ENCODE assay signal across 15 mouse cellular contexts in the genomic region with DNA sequence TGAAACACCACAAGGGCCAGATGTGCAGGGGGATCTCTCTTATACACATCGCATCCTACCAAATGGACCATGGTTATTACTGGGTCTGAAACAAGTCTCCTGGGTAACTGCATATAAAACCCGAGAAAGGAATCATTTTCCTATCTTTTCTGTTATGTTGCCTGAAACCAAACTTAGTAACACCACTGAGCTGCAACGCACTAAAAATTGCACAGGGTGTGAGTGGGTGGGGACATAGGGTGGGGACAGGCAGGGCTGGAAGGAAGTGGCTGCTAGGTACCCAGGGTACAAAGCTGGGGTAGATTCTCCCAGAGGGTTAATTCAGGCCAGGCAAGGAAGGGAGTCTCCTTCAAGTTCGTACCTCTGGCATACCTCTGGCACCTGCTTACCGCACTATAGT. TPM values are rescaled to one million over a fixed set of nuclear protein-coding genes. Genes with fewer than 3 reads are reported as not detected.
DNase-seq lines count a peak whose midpoint lies in the region; ATAC-seq and TF ChIP-seq lines count a peak whose summit lies in the region.
"Had no signal": no experiment of that assay in that cellular context is flagged by ENCODE, and none has a peak within 500 bp of the region (broad histone marks: within the 10 kb centered on the region; RNA-seq: fewer than 3 reads in every experiment).

No protein-coding gene starts in this region.

- H3K27me3 ChIP-seq in kidney, embryonic 15.5 days: no peaks in the 10 kb centered on the region
- no peaks in the 10 kb centered on the region for H3K27me3 ChIP-seq in liver, embryonic 14.5 days (ENCODE audit: control insufficient read depth, insufficient read depth, low read length)
- H3K27me3 ChIP-seq: hindbrain, embryonic 13.5 days; midbrain, embryonic 13.5 days had no signal

- H3K9me3 ChIP-seq in kidney, embryonic 15.5 days (replicated peaks): no peaks in the 10 kb centered on the region
- H3K9me3 ChIP-seq in liver, embryonic 14.5 days (ENCODE audit: control insufficient read depth, low read length): no peaks in the 10 kb centered on the region
- H3K9me3 ChIP-seq: hindbrain, embryonic 13.5 days; midbrain, embryonic 13.5 days had no signal

- peaks cover 50% of the 10 kb centered on the region for H3K36me3 ChIP-seq in kidney, embryonic 15.5 days
- H3K36me3 ChIP-seq in liver, embryonic 14.5 days (replicated peaks; ENCODE audit: control insufficient read depth, insufficient read depth, low read depth): peaks cover 41% of the 10 kb centered on the region
- H3K36me3 ChIP-seq: hindbrain, embryonic 13.5 days; midbrain, embryonic 13.5 days had no signal

- H3K4me3 ChIP-seq in kidney, embryonic 15.5 days (replicated peaks): no peak overlapping the region
- H3K4me3 ChIP-seq in liver, embryonic 14.5 days (ENCODE audit: insufficient read depth in 1 of 2, low read depth in 2 of 2, low read length in 2 of 2): no peak overlapping the region
- H3K4me3 ChIP-seq: hindbrain, embryonic 13.5 days; midbrain, embryonic 13.5 days had no signal

- DNase-seq in kidney, postnatal 10 days: no peak
- DNase-seq in spleen, postnatal 36 days (ENCODE audit: low spot score in 2 of 2): peak; percentile 43 to 54
- DNase-seq in spleen, postnatal 4 days (ENCODE audit: low spot score in 2 of 2): no peak
- DNase-seq in liver, embryonic 14.5 days (ENCODE audit: low read depth in 3 of 3, low spot score in 3 of 3): no peak
- peak; percentile 73 for DNase-seq in telencephalon, adult 2 months (ENCODE audit: low read depth, low spot score)
- no peak for DNase-seq in layer of hippocampus, postnatal 14 days (ENCODE audit: low spot score in 2 of 2)
- DNase-seq in natural killer cell, adult 2 months (ENCODE audit: low spot score in 2 of 2): no peak
- DNase-seq: gastrocnemius, postnatal 14 days; kidney, adult 8-10 months; layer of hippocampus, postnatal 36 days had no signal

- no peak overlapping the region for H3K9ac ChIP-seq in kidney, embryonic 15.5 days
- H3K9ac ChIP-seq in liver, embryonic 14.5 days (replicated peaks): 0 out of 2 replicates have a peak overlapping the region, but pooled peaks have one; percentile 9
- H3K9ac ChIP-seq: hindbrain, embryonic 13.5 days; midbrain, embryonic 13.5 days had no signal

- H3K27ac ChIP-seq in kidney, embryonic 15.5 days: peak overlapping the region; percentile 58
- H3K27ac ChIP-seq in liver, embryonic 14.5 days: no peak overlapping the region

- TF ChIP-seq EP300 in liver, embryonic 14.5 days (IDR thresholded peaks at IDR 0.05; ENCODE audit: low read depth): no peak

- TF ChIP-seq CTCF in liver, embryonic 14.5 days (IDR thresholded peaks at IDR 0.05; ENCODE audit: low read depth): no peak

- no peak overlapping the region for H3K4me2 ChIP-seq in kidney, embryonic 15.5 days
- H3K4me2 ChIP-seq in liver, embryonic 14.5 days (ENCODE audit: low read depth): peak overlapping the region; percentile 25; the same call in 1 of the 2 replicates
- H3K4me2 ChIP-seq: hindbrain, embryonic 13.5 days; midbrain, embryonic 13.5 days had no signal

- peaks cover 46% of the 10 kb centered on the region for H3K4me1 ChIP-seq in kidney, embryonic 15.5 days
- peaks cover 29 to 30% of the 10 kb centered on the region in 2 experiments for H3K4me1 ChIP-seq in liver, embryonic 14.5 days (replicated peaks; ENCODE audit: control insufficient read depth in 2 of 2, insufficient read depth in 2 of 2, low read length in 1 of 2)

- no peak for ATAC-seq in kidney, embryonic 15.5 days (replicated peaks; ENCODE audit: low FRiP score)
- ATAC-seq in liver, embryonic 14.5 days (ENCODE audit: insufficient read depth): no peak
- ATAC-seq: midbrain, embryonic 13.5 days had no signal

- 76% methylated on average over 5 of the region's 5 CpGs for WGBS in kidney, embryonic 15.5 days
- WGBS in liver, embryonic 14.5 days (ENCODE audit: insufficient replicate concordance): 58% methylated on average over 5 of the region's 5 CpGs

RNA-seq across cellular contexts. Expression of gene Pml, which starts 6.9 kb away (rescaled TPM):
- polyA plus RNA-seq in kidney, embryonic 15.5 days (2015; fragmentation: Nextera tagmentation; extraction: Ambion mirVana): 21.0 and 24.7 TPM in 2 replicates
- 16.7 and 17.6 TPM in 2 replicates for polyA plus RNA-seq in liver, embryonic 14.5 days (2012; rRNA removed)
- 17.1 and 19.3 TPM in 2 replicates for polyA plus RNA-seq in liver, embryonic 14.5 days (2014; fragmentation: Nextera tagmentation; extraction: Ambion mirVana)
- total RNA-seq in layer of hippocampus, postnatal 14 days (2021): 1 to 10 TPM; 8.5 to 9.8 TPM

RNA-seq across cellular contexts. Expression of gene Stoml1, which starts 10.3 kb away (rescaled TPM):
- polyA plus RNA-seq in kidney, embryonic 15.5 days (2015; fragmentation: Nextera tagmentation; extraction: Ambion mirVana): 29.9 and 33.6 TPM in 2 replicates
- polyA plus RNA-seq in liver, embryonic 14.5 days (2012; rRNA removed): 4.1 and 4.8 TPM in 2 replicates
- polyA plus RNA-seq in liver, embryonic 14.5 days (2014; fragmentation: Nextera tagmentation; extraction: Ambion mirVana): 2.5 and 3.8 TPM in 2 replicates
- 10 to 100 TPM; 78.5 to 79.8 TPM for total RNA-seq in layer of hippocampus, postnatal 14 days (2021)

RNA-seq across cellular contexts. Expression of gene Islr2, which starts 38.6 kb away (rescaled TPM):
- 0.39 and 0.51 TPM in 2 replicates for polyA plus RNA-seq in kidney, embryonic 15.5 days (2015; fragmentation: Nextera tagmentation; extraction: Ambion mirVana)
- 0.03 and 0.35 TPM in 2 replicates for polyA plus RNA-seq in liver, embryonic 14.5 days (2012; rRNA removed)
- polyA plus RNA-seq in liver, embryonic 14.5 days (2014; fragmentation: Nextera tagmentation; extraction: Ambion mirVana): not detected in 2 replicates
- 100 to 1,000 TPM; 193 to 208 TPM for total RNA-seq in layer of hippocampus, postnatal 14 days (2021)
- total RNA-seq: common myeloid progenitor, adult 5-6 weeks had no signal
- polyA plus RNA-seq: lung, postnatal 0 days had no signal

RNA-seq across cellular contexts. Expression of gene Islr, which starts 38.6 kb away (rescaled TPM):
- polyA plus RNA-seq in kidney, embryonic 15.5 days (2015; fragmentation: Nextera tagmentation; extraction: Ambion mirVana): 78.7 and 94.7 TPM in 2 replicates
- polyA plus RNA-seq in liver, embryonic 14.5 days (2012; rRNA removed): 3.3 and 3.6 TPM in 2 replicates
- 1.1 and 1.7 TPM in 2 replicates for polyA plus RNA-seq in liver, embryonic 14.5 days (2014; fragmentation: Nextera tagmentation; extraction: Ambion mirVana)
- 10 to 100 TPM; 10.8 to 15.5 TPM for total RNA-seq in layer of hippocampus, postnatal 14 days (2021)

Comparison
In these comparisons a context has a peak if more than half of its experiments do, and no peak if none do; other contexts are left out.
1. DNase-seq: peak in spleen, postnatal 36 days (2 of 2) and telencephalon, adult 2 months (single experiment); none in kidney, postnatal 10 days (single experiment), spleen, postnatal 4 days (0 of 2), liver, embryonic 14.5 days (0 of 3), layer of hippocampus, postnatal 14 days (0 of 2) and natural killer cell, adult 2 months (0 of 2).